Mouse (Mus musculus) cerebellum, postnatal 10 days (tissue): ENCODE data around the gene Trappc12.

Source experiments
- DNase-seq, 2 experiments: peaks; one replicate each; pipeline ENCODE4 v3.0.0; 2021; ENCODE audit warnings: mixed read lengths in 2 of 2

Trappc12 gene

GRCm38 (mm10) chr12:28732631-28733030 lies 17.6 kb downstream of the Trappc12 start:
- DNase-seq: no peak

- DNase-seq: no peak
Observed at GRCm38 (mm10) chr12:28727061-28727460, 23.2 kb downstream of the Trappc12 start.

- DNase-seq: no peak
Observed at GRCm38 (mm10) chr12:28726204-28726603, 24.1 kb downstream of the Trappc12 start.

- no peak for DNase-seq
Observed at GRCm38 (mm10) chr12:28724366-28724765, 25.9 kb downstream of the Trappc12 start.

GRCm38 (mm10) chr12:28718106-28718505 lies 32.2 kb downstream of the Trappc12 start:
- no peak for DNase-seq

GRCm38 (mm10) chr12:28717066-28717465 lies 33.2 kb downstream of the Trappc12 start:
- DNase-seq: no peak

- no peak for DNase-seq
Observed at GRCm38 (mm10) chr12:28714822-28715632, 35.2 kb downstream of the Trappc12 start.

GRCm38 (mm10) chr12:28710566-28711185 lies 39.6 kb downstream of the Trappc12 start:
- DNase-seq: no peak

GRCm38 (mm10) chr12:28708154-28708553 lies 42.1 kb downstream of the Trappc12 start:
- no peak for DNase-seq

- DNase-seq: no peak
Observed at GRCm38 (mm10) chr12:28705204-28705603, 45.1 kb downstream of the Trappc12 start.

GRCm38 (mm10) chr12:28704381-28704780 lies 45.9 kb downstream of the Trappc12 start:
- DNase-seq: peak; percentile 32 to 36

- peak; percentile 24 to 28 for DNase-seq
Observed at GRCm38 (mm10) chr12:28701302-28701701, 49.0 kb downstream of the Trappc12 start.

- peak; percentile 96 to 97 for DNase-seq
Observed at GRCm38 (mm10) chr12:28700561-28701025, 49.7 kb downstream of the Trappc12 start.

GRCm38 (mm10) chr12:28700101-28700511 lies 50.2 kb downstream of the Trappc12 start:
- peak; percentile 49 to 60 for DNase-seq

- peak; percentile 87 to 92 for DNase-seq
Observed at GRCm38 (mm10) chr12:28699656-28700055, 50.6 kb downstream of the Trappc12 start.

GRCm38 (mm10) chr12:28699086-28699485 lies 51.2 kb downstream of the Trappc12 start:
- peak in 1 of 2 experiments; percentile 24 for DNase-seq

GRCm38 (mm10) chr12:28697821-28698595 lies 52.3 kb downstream of the Trappc12 start:
- DNase-seq: no peak

- no peak for DNase-seq
Observed at GRCm38 (mm10) chr12:28694776-28695175, 55.5 kb downstream of the Trappc12 start.

- DNase-seq: no peak
Observed at GRCm38 (mm10) chr12:28694231-28694630, 56.0 kb downstream of the Trappc12 start.

GRCm38 (mm10) chr12:28693738-28694137 lies 56.5 kb downstream of the Trappc12 start:
- DNase-seq: no peak

- DNase-seq: no peak
Observed at GRCm38 (mm10) chr12:28690730-28691129, 59.5 kb downstream of the Trappc12 start.

GRCm38 (mm10) chr12:28688996-28689395 lies 61.3 kb downstream of the Trappc12 start:
- no peak for DNase-seq

GRCm38 (mm10) chr12:28686199-28686879 lies 63.9 kb downstream of the Trappc12 start:
- DNase-seq: no peak
